Mouse (Mus musculus) telencephalon, adult 2 months (tissue): ENCODE measurements around the gene Mier2.

ENCODE experiments used
- DNase-seq: peaks from one replicate; pipeline ENCODE4 v3.0.0-alpha.2; 2011; ENCODE audit warnings: low read depth, low spot score

Gene Mier2

DNA sequence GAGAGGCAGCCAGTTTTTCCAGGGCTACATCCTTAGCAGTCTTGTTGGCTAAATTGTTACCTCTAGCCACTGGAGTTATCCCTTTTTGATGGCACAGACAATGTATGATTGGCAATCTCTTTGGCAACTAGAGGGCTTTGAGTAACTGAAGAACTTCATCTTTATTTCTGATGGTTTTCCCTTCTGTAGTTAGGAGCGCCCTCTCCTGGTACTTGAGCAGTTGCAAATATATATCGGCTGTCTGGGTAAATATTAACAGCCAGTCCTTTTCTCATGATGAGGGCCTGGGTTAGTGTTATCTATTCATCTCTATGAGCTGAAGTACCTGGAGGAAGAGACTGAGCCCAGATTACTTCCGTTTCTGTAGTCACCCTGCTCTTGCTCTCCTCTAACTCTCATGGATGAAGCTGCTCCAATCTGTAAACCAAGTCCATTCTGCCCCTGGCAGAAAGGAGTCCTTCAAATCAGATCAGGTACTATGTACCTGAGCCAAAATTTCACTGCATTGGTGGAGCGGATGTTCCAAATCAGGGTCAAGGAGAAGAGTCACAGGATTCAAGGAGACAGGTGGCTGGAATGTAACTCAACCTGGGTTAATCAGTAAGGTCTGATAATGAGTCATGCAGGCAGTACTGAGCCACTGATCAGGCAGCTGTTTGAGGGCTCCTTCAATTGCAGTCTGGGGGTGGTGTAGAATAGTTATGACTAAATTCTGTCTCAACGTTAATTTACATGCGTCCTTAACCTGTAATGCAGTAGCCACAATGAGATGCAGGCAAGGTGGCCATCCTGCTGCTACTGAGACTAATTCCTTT lies 52.0 kb downstream of the Mier2 start:
- no peak for DNase-seq

GRCm38 (mm10) chr10:79496701-79497288 lies 58.2 kb downstream of the Mier2 start:
- DNase-seq = no peak

GRCm38 (mm10) chr10:79495886-79496285 lies 59.1 kb downstream of the Mier2 start:
- no peak for DNase-seq
